Mouse (Mus musculus) stomach, embryonic 16.5 days (tissue): ENCODE measurements at regions not wholly inside any gene's neighbourhood (a gene's known extent, or its start where the extent isn't known, plus 50 kb on each side); places are given as distances from the start of the nearest gene placed in this dataset.

Experiments used
- ATAC-seq: fragments of 200-750 bp; cut with Nextera tagmentation; 2 replicates; pipeline ENCODE4 v1.8.0; 2017; ENCODE audit warnings: moderate number of reproducible peaks, moderate TSS enrichment; ENCODE audit not compliant: insufficient read depth, low FRiP score
- H3K27ac ChIP-seq: fragments of 300-500 bp; sonication (generic); 2 replicates; pipeline ENCODE4 v1.5.1; 2014; ENCODE audit warnings: low read length
- H3K27me3 ChIP-seq: fragments of 300-500 bp; sonication (generic); 2 replicates; pipeline ENCODE4 v1.6.1; 2014; ENCODE audit warnings: low read length, control low read depth, mixed read lengths; ENCODE audit not compliant: control insufficient read depth, insufficient read depth
- H3K36me3 ChIP-seq: fragments of 300-500 bp; sonication (generic); 2 replicates; pipeline ENCODE4 v1.6.1; 2014; ENCODE audit warnings: low read length; ENCODE audit not compliant: control insufficient read depth, insufficient read depth
- H3K4me1 ChIP-seq: fragments of 300-500 bp; sonication (generic); 2 replicates; pipeline ENCODE4 v1.6.1; 2014; ENCODE audit warnings: low read length, control low read depth, mixed read lengths; ENCODE audit not compliant: control insufficient read depth, insufficient read depth
- H3K4me2 ChIP-seq: fragments of 300-500 bp; sonication (generic); 2 replicates; pipeline ENCODE4 v1.6.1; 2014; ENCODE audit warnings: low read depth, low read length, mixed read lengths
- H3K4me3 ChIP-seq: fragments of 300-500 bp; sonication (generic); replicated peaks from 2 replicates; pipeline ENCODE4 v1.5.1; 2014; ENCODE audit warnings: mild to moderate bottlenecking, low read length
- H3K9ac ChIP-seq: fragments of 300-500 bp; sonication (generic); 2 replicates; pipeline ENCODE4 v1.6.1; 2014; ENCODE audit warnings: low read length
- H3K9me3 ChIP-seq: fragments of 300-500 bp; sonication (generic); replicated peaks from 2 replicates; pipeline ENCODE4 v1.6.1; 2016; ENCODE audit warnings: low read length, control low read depth; ENCODE audit not compliant: control insufficient read depth
- WGBS: fragments of 180-500 bp; shearing (Covaris S2); extraction: QIAGEN DNeasy Blood & Tissue Kit; methylation state at CpG from one replicate; pipeline ENCODE4 v1.1.7; 2014; 5-methylcytosine and 5-hydroxymethylcytosine counted together

GRCm38 (mm10) chr10:122576171-122577063 is 102.1 kb upstream of the Ppm1h start:
- Histone ChIP-seq H3K4me1 (0 out of 2 replicates have a peak, but pooled peaks cover under 1% of the 10 kb centered on the region), H3K4me3 (no peak overlapping the region), H3K9ac (no peak overlapping the region), H3K36me3 (no peaks in the 10 kb centered on the region), H3K9me3 (no peaks in the 10 kb centered on the region), H3K4me2 (no peak overlapping the region), H3K27ac (no peak overlapping the region), H3K27me3 (no peaks in the 10 kb centered on the region)
- 88% methylated on average over 8 of the region's 8 CpGs for WGBS
- ATAC-seq: no peak

GRCm38 (mm10) chr10:122578209-122579001 is 100.2 kb upstream of the Ppm1h start:
- no peak for ATAC-seq
- Histone ChIP-seq H3K4me3 (no peak overlapping the region), H3K36me3 (no peaks in the 10 kb centered on the region), H3K9me3 (no peaks in the 10 kb centered on the region), H3K4me2 (no peak overlapping the region), H3K9ac (no peak overlapping the region), H3K4me1 (no peaks in the 10 kb centered on the region), H3K27me3 (no peaks in the 10 kb centered on the region), H3K27ac (no peak overlapping the region)
- WGBS: 57% methylated on average over 24 of the region's 24 CpGs

- WGBS: 92% methylated on average over 7 of the region's 7 CpGs
- Histone ChIP-seq H3K27ac (no peak overlapping the region), H3K4me3 (no peak overlapping the region), H3K4me2 (no peak overlapping the region), H3K9ac (no peak overlapping the region), H3K27me3 (no peaks in the 10 kb centered on the region), H3K4me1 (no peaks in the 10 kb centered on the region), H3K36me3 (no peaks in the 10 kb centered on the region), H3K9me3 (no peaks in the 10 kb centered on the region)
- no peak for ATAC-seq
Measured at GRCm38 (mm10) chr10:122581096-122581495, 97.5 kb upstream of the Ppm1h start.

- Histone ChIP-seq H3K27ac (no peak overlapping the region), H3K36me3 (no peaks in the 10 kb centered on the region), H3K4me3 (no peak overlapping the region), H3K9me3 (no peaks in the 10 kb centered on the region), H3K4me2 (no peak overlapping the region), H3K4me1 (no peaks in the 10 kb centered on the region), H3K27me3 (no peaks in the 10 kb centered on the region), H3K9ac (no peak overlapping the region)
- WGBS: 64% methylated on average over 3 of the region's 3 CpGs
- no peak for ATAC-seq
Measured at GRCm38 (mm10) chr10:122587541-122587940, 91.0 kb upstream of the Ppm1h start.

GRCm38 (mm10) chr10:122599511-122599910 is 79.1 kb upstream of the Ppm1h start:
- H3K4me1 ChIP-seq: no peaks in the 10 kb centered on the region
- H3K4me3 ChIP-seq: no peak overlapping the region
- WGBS: 79% methylated on average over 2 of the region's 2 CpGs
- H3K36me3 ChIP-seq: no peaks in the 10 kb centered on the region
- no peak overlapping the region for H3K4me2 ChIP-seq
- no peaks in the 10 kb centered on the region for H3K9me3 ChIP-seq
- no peak overlapping the region for H3K27ac ChIP-seq
- no peak overlapping the region for H3K9ac ChIP-seq
- no peak for ATAC-seq
- no peaks in the 10 kb centered on the region for H3K27me3 ChIP-seq

- H3K9me3 ChIP-seq: no peaks in the 10 kb centered on the region
- H3K4me1 ChIP-seq: no peaks in the 10 kb centered on the region
- no peak for ATAC-seq
- H3K9ac ChIP-seq: no peak overlapping the region
- no peak overlapping the region for H3K27ac ChIP-seq
- no peak overlapping the region for H3K4me3 ChIP-seq
- no peaks in the 10 kb centered on the region for H3K36me3 ChIP-seq
- H3K4me2 ChIP-seq: no peak overlapping the region
- 54% methylated on average over 6 of the region's 6 CpGs for WGBS
- H3K27me3 ChIP-seq: no peaks in the 10 kb centered on the region
Measured at GRCm38 (mm10) chr10:122602394-122602793, 76.2 kb upstream of the Ppm1h start.

DNA sequence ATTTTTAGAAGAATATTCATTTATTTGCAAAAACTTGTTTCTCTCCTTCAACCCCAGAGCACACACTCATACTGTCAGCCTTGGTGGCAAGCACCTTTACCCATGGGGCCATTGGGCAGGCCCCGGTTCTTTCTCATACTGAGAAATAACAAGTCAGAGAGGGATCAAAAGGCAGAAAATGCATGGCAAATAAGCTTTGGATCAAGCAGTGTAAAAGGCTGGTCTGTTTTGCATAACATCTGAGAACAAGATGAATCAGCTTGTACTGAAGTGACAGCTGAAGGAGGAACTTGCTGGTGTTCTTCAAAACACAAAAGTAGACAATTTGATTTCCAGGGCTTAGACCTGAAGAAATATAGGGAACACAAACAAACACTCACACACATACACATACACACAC is 74.6 kb upstream of the Ppm1h start:
- 72% methylated on average over 1 of the region's 1 CpGs for whole genome bisulfite sequencing
- ATAC-seq: no peak
- H3K9me3 ChIP-seq: no peaks in the 10 kb centered on the region

GRCm38 (mm10) chr10:122613281-122613680 is 65.3 kb upstream of the Ppm1h start:
- Histone ChIP-seq H3K4me1 (no peaks in the 10 kb centered on the region), H3K27ac (no peak overlapping the region), H3K4me2 (no peak overlapping the region)

More for the DNA sequence above, 74.6 kb upstream of the Ppm1h start:
- no peak overlapping the region for H3K27ac ChIP-seq
- H3K4me3 ChIP-seq: no peak overlapping the region
- no peaks in the 10 kb centered on the region for H3K36me3 ChIP-seq
- no peak overlapping the region for H3K4me2 ChIP-seq
- H3K4me1 ChIP-seq: no peaks in the 10 kb centered on the region
- H3K9ac ChIP-seq: no peak overlapping the region
- H3K27me3 ChIP-seq: no peaks in the 10 kb centered on the region

DNA sequence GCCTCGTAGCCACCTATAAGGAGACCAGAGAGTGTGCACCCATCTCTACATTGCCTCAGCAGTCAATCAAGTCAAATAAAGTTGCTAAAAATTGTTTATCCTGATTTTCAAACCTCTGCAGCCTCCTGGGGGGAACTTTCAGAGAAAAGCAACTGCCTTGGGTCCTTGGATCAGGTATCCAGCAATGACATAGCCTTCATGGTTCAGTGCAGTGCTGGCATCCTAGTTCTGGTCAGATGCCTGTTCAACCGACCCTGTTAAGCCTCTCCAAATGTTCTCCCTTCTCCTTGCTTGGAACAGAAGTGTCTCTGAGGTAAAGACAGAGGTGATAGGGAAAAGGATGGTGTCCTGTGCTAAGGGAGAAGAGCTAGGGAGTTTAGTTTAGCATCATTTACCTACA is 64.7 kb upstream of the Ppm1h start:
- no peak overlapping the region for H3K4me3 ChIP-seq
- H3K4me2 ChIP-seq: no peak overlapping the region
- no peak for ATAC-seq
- H3K9me3 ChIP-seq: no peaks in the 10 kb centered on the region
- WGBS: 59% methylated on average over 2 of the region's 2 CpGs
- no peak overlapping the region for H3K9ac ChIP-seq
- no peak overlapping the region for H3K27ac ChIP-seq
- no peaks in the 10 kb centered on the region for H3K27me3 ChIP-seq
- H3K36me3 ChIP-seq: no peaks in the 10 kb centered on the region
- H3K4me1 ChIP-seq: no peaks in the 10 kb centered on the region

More at GRCm38 (mm10) chr10:122613281-122613680, 65.3 kb upstream of the Ppm1h start:
- H3K4me3 ChIP-seq: no peak overlapping the region
- no peak for ATAC-seq
- no peak overlapping the region for H3K9ac ChIP-seq
- H3K36me3 ChIP-seq: no peaks in the 10 kb centered on the region
- 69% methylated on average over 2 of the region's 2 CpGs for WGBS
- no peaks in the 10 kb centered on the region for H3K9me3 ChIP-seq
- H3K27me3 ChIP-seq: no peaks in the 10 kb centered on the region
